Mouse (Mus musculus) embryonic facial prominence, embryonic 11.5 days (tissue): Measurements from ENCODE around the gene Mllt3. TPM values are rescaled to one million over a fixed set of nuclear protein-coding genes. Genes with fewer than 3 reads are reported as not detected.

Source experiments
- ATAC-seq: fragments of 200-750 bp; cut with Nextera tagmentation; replicated peaks from 2 replicates; pipeline ENCODE4 v1.8.0; 2017; ENCODE audit warnings: low read depth; ENCODE audit not compliant: insufficient number of reproducible peaks, low FRiP score, low TSS enrichment
- DNase-seq: peaks from one replicate; pipeline ENCODE4 v3.0.0-alpha.2; 2015; ENCODE audit warnings: low spot score
- H3K27ac ChIP-seq: fragments of 300-500 bp; sonication (generic); replicated peaks from 2 replicates; pipeline ENCODE4 v1.5.1; 2014; ENCODE audit warnings: mild to moderate bottlenecking, low read depth, low read length, control low read depth
- H3K27me3 ChIP-seq: fragments of 300-500 bp; sonication (generic); 2 replicates; pipeline ENCODE4 v1.6.1; 2014; ENCODE audit warnings: mild to moderate bottlenecking, low read length, moderate library complexity, mixed read lengths; ENCODE audit not compliant: control insufficient read depth, insufficient read depth
- H3K36me3 ChIP-seq: fragments of 300-500 bp; sonication (generic); replicated peaks from 2 replicates; pipeline ENCODE4 v1.6.1; 2014; ENCODE audit warnings: low read depth, mild to moderate bottlenecking, low read length, moderate library complexity, mixed read lengths; ENCODE audit not compliant: control insufficient read depth, insufficient read depth
- H3K4me1 ChIP-seq: fragments of 300-500 bp; sonication (generic); 2 replicates; pipeline ENCODE4 v1.6.1; 2014; ENCODE audit warnings: low read length, mixed read lengths; ENCODE audit not compliant: control insufficient read depth, insufficient read depth
- H3K4me2 ChIP-seq: fragments of 300-500 bp; sonication (generic); 2 replicates; pipeline ENCODE4 v1.6.1; 2014; ENCODE audit warnings: low read depth, mild to moderate bottlenecking, control low read depth, low read length, moderate library complexity
- H3K4me3 ChIP-seq: fragments of 300-500 bp; sonication (generic); 2 replicates; pipeline ENCODE4 v1.5.1; 2014; ENCODE audit warnings: low read depth, low read length, control low read depth
- H3K9ac ChIP-seq: fragments of 300-500 bp; sonication (generic); replicated peaks from 2 replicates; pipeline ENCODE4 v1.6.1; 2014; ENCODE audit warnings: mild to moderate bottlenecking, control low read depth, low read length
- H3K9me3 ChIP-seq: fragments of 300-500 bp; sonication (generic); replicated peaks from 2 replicates; pipeline ENCODE4 v1.6.1; 2016; ENCODE audit warnings: mild to moderate bottlenecking, low read length, inconsistent platforms, mixed read lengths; ENCODE audit not compliant: control insufficient read depth
- WGBS: fragments of 180-500 bp; shearing (Covaris S2); extraction: QIAGEN DNeasy Blood & Tissue Kit; methylation state at CpG from one replicate; pipeline ENCODE4 v1.1.7; 2014; 5-methylcytosine and 5-hydroxymethylcytosine counted together
- polyA plus RNA-seq: library from polyadenylated mRNA; unstranded; fragments of >200 nt; fragmentation: Nextera tagmentation; extraction: Ambion mirVana; gene quantifications from 2 replicates; pipeline ENCODE4 v1.2.1, GENCODE M21; 2014

Mllt3 gene
- polyA plus RNA-seq, 1 experiment from 2014 or later, result 70.4 TPM

DNA sequence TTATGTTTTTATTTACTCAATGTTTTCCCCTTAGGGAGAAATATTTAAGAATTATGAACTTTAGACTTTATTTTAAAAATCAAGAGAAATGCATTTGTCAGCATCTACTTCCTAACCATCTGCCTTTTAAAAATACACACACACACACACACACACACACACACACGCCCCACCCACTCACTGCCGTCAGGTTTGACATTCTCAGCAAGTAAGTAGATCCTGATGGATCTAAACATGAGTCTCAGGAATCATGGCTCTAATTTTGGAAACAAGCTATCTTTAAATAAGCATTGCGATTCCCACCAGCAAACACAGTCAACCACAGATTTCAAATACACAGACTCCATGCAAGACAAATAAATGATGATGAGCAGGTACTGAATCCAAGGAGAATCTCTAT, 229.9 kb downstream of the Mllt3 start:
- H3K27ac ChIP-seq, result no peak overlapping the region
- WGBS, result 73% methylated on average over 3 of the region's 3 CpGs
- no peak for ATAC-seq
- H3K4me1 ChIP-seq, result no peaks in the 10 kb centered on the region
- no peak for DNase-seq
- no peak overlapping the region for H3K4me3 ChIP-seq
- H3K9ac ChIP-seq, result no peak overlapping the region
- H3K4me2 ChIP-seq, result no peak overlapping the region
- H3K27me3 ChIP-seq, result no peaks in the 10 kb centered on the region
- no peaks in the 10 kb centered on the region for H3K9me3 ChIP-seq
- no peaks in the 10 kb centered on the region for H3K36me3 ChIP-seq

DNA sequence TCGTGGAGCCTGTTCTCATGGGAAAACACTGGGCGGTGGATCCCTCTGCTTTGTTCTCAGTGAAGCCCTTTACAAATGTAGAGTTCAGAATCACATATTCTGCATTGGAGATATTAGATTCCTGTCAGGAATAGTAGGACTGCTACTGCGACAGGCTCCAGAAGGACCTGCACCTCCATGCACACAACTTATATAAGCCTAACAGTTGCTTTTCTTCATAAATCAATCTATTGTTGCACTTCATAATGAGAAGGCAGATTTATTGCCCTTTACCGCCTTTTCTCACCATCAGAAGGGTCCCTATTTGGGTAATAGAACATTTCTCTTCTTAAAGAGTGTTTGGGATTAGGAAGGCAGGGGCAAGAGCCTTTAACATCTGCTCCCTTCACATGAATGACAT, 231.0 kb downstream of the Mllt3 start:
- Histone ChIP-seq H3K27me3 (no peaks in the 10 kb centered on the region), H3K27ac (no peak overlapping the region), H3K9me3 (no peaks in the 10 kb centered on the region), H3K36me3 (no peaks in the 10 kb centered on the region), H3K4me1 (no peaks in the 10 kb centered on the region), H3K4me3 (no peak overlapping the region), H3K4me2 (no peak overlapping the region), H3K9ac (no peak overlapping the region)
- 78% methylated on average over 4 of the region's 4 CpGs for WGBS
- DNase-seq (no peak), ATAC-seq (no peak)

DNA sequence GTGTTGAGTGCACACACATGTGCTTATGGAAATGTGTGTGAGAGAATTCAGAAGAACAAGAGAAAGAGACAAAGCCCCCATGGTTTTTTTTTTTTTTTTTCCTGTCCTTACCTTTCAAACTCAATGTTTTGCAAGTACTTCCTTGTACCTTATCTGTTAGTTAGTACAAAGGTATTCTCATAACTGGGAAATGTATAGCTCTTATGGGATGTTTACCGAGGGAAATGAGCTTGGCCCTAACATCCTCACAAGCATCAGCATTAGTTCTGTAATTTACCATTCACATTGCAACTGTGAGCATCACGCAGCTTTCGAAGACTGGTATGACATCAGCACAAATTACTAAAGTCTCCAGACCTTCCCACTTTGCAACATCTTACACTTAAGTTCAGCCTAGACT, 231.8 kb downstream of the Mllt3 start:
- WGBS, result 90% methylated on average over 3 of the region's 3 CpGs
- no peak overlapping the region for H3K4me3 ChIP-seq
- H3K4me2 ChIP-seq, result no peak overlapping the region
- H3K4me1 ChIP-seq, result no peaks in the 10 kb centered on the region
- no peaks in the 10 kb centered on the region for H3K27me3 ChIP-seq
- no peak for ATAC-seq
- H3K9me3 ChIP-seq, result no peaks in the 10 kb centered on the region
- no peak for DNase-seq
- H3K36me3 ChIP-seq, result no peaks in the 10 kb centered on the region
- H3K9ac ChIP-seq, result no peak overlapping the region
- H3K27ac ChIP-seq, result no peak overlapping the region

DNA sequence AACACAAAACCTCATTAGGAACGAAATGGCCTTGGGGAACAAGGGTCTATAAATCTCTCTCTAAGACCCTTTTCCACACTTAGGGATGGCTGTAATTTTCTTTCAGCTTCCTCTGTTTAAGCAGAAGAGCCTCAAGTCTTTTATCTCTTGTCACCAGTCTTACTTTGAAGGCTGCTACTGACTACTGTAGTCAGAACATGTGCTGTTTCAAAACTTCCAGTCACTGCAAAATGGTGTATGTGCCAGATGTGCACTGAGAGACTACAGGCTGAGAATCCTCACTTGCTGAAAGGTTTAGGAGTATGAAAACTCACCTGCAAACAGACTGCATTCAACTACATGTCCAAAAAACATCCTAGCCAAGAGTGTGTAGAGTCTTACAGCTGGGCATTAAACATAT, 232.9 kb downstream of the Mllt3 start:
- H3K4me1 ChIP-seq, result no peaks in the 10 kb centered on the region
- H3K9ac ChIP-seq, result no peak overlapping the region
- no peak overlapping the region for H3K27ac ChIP-seq
- no peaks in the 10 kb centered on the region for H3K36me3 ChIP-seq
- ATAC-seq (no peak), DNase-seq (no peak)
- no peaks in the 10 kb centered on the region for H3K9me3 ChIP-seq
- WGBS, result 86% methylated on average over 1 of the region's 1 CpGs
- H3K4me3 ChIP-seq, result no peak overlapping the region
- H3K27me3 ChIP-seq, result no peaks in the 10 kb centered on the region
- no peak overlapping the region for H3K4me2 ChIP-seq

DNA sequence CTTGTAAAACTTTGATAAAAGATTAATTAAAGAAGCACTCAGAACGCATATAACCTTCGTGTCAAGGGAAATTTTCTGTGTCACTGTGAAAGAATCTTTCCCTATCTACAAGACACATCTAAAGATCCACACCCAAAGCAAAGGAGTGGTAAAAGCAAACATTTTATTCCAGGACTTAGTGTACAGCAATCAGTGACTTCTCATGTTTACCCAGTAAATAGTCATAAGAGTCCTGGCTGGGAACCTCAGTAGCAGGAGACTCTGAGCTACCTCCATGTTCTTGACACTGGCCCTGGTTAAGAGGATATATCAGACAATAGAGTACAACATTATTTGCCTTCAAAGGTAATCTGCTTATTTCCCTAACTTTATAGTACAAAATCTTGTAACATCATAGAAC, 233.7 kb downstream of the Mllt3 start:
- Histone ChIP-seq H3K9me3 (no peaks in the 10 kb centered on the region), H3K27ac (no peak overlapping the region), H3K36me3 (no peaks in the 10 kb centered on the region), H3K4me2 (no peak overlapping the region), H3K9ac (no peak overlapping the region), H3K4me3 (no peak overlapping the region), H3K27me3 (no peaks in the 10 kb centered on the region), H3K4me1 (no peaks in the 10 kb centered on the region)
- DNase-seq (no peak), ATAC-seq (no peak)
- WGBS, result 94% methylated on average over 2 of the region's 2 CpGs

DNA sequence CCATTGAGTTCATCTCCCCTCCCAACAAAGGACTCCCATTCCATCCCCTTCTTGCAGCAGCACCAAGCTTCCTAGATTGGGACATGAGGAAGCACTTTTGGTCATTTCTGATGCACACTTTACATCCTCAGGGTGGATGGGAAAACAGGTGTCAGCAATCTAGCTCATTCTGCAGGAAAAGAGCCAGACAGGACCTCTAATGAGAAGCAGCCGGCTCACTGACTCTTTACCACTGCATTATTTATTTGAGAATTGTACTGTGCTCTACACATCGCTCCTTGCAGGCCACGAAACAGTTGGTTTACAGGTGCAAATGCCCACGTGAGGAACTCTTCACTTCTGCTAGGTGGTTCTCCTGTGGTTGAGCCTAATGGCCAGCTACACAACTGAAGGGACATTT, 237.9 kb downstream of the Mllt3 start:
- DNase-seq, result peak; percentile 61
- Histone ChIP-seq H3K9ac (no peak overlapping the region), H3K27ac (no peak overlapping the region), H3K4me1 (no peaks in the 10 kb centered on the region), H3K27me3 (no peaks in the 10 kb centered on the region), H3K9me3 (no peaks in the 10 kb centered on the region), H3K4me2 (no peak overlapping the region), H3K36me3 (no peaks in the 10 kb centered on the region; the same call in 1 of the 2 replicates), H3K4me3 (no peak overlapping the region)
- no peak for ATAC-seq
- WGBS, result 55% methylated on average over 4 of the region's 4 CpGs

GRCm38 (mm10) chr4:87794216-87794615, 238.9 kb downstream of the Mllt3 start:
- Histone ChIP-seq H3K36me3 (no peaks in the 10 kb centered on the region; the same call in 1 of the 2 replicates), H3K27ac (no peak overlapping the region), H3K4me2 (no peak overlapping the region), H3K4me1 (no peaks in the 10 kb centered on the region), H3K4me3 (no peak overlapping the region), H3K9me3 (no peaks in the 10 kb centered on the region), H3K27me3 (no peaks in the 10 kb centered on the region), H3K9ac (no peak overlapping the region)
- WGBS, result 74% methylated on average over 3 of the region's 3 CpGs
- DNase-seq (no peak), ATAC-seq (no peak)

DNA sequence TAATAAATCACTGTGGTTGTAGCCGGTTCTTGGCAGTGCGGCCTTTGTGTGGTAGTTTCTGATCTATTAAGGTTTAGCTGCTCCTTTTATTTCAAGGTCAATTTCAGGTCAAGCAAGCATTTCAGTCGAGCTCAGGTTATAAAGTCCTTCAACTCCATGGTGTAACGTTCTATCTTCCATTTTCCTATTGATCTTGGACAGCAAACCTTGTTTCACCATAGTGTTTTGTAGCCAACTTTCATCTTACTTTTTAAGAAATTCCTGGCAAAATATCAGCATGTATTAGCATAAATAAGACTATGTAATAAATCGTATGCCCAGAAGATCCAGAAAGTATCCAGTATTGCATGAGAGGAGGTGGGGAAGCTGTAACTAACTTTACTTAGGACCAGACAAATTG, 240.7 kb downstream of the Mllt3 start:
- no peaks in the 10 kb centered on the region for H3K4me1 ChIP-seq
- H3K27ac ChIP-seq, result no peak overlapping the region
- no peaks in the 10 kb centered on the region for H3K9me3 ChIP-seq
- H3K36me3 ChIP-seq, result no peaks in the 10 kb centered on the region; the same call in 1 of the 2 replicates
- DNase-seq (no peak), ATAC-seq (no peak)
- H3K9ac ChIP-seq, result no peak overlapping the region
- no peak overlapping the region for H3K4me2 ChIP-seq
- no peak overlapping the region for H3K4me3 ChIP-seq
- 74% methylated on average over 5 of the region's 5 CpGs for WGBS
- H3K27me3 ChIP-seq, result no peaks in the 10 kb centered on the region
